Mouse (Mus musculus): Measurements from ENCODE around the gene Cpt1a.

The Cpt1a gene

DNA sequence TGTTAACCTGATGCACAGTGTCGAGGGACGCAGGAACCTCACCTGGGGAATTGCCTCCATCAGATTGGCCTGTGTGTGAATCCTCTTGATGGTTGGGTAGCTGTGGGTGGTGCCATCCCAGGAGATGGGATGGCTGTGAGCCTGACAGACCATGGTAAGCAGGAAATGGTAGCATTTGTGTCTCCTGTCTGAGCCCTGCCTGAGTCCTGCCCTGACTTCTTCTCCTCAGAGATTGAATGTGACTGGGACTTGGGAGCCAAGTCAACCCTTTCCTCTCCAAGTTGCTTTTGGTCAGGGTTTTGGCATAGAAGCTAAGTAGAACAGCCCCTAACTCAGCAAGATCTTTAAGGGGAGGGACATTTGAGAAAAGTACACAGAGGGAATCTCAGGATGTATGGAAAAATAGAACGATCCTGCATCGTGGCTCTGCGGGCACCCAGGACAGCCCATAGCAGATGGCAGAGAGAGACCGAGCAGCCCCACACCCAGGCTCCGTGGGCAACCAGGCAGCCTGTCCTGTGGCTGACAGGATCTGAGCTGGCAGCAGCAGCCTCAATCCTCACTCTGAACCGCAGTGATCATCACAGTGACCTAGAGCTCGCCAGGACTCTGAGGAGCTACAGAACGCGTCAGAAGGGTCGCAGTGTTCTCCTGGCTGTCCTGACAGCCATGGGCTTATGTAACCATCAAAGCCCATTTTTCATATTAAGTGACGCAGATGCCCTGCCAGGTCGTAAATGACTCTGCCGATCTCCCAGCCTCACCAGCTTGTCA, 106.1 kb downstream of the Cpt1a start:
- DNase-seq (ENCODE audit: low spot score in 2 of 2) = no peak

DNA sequence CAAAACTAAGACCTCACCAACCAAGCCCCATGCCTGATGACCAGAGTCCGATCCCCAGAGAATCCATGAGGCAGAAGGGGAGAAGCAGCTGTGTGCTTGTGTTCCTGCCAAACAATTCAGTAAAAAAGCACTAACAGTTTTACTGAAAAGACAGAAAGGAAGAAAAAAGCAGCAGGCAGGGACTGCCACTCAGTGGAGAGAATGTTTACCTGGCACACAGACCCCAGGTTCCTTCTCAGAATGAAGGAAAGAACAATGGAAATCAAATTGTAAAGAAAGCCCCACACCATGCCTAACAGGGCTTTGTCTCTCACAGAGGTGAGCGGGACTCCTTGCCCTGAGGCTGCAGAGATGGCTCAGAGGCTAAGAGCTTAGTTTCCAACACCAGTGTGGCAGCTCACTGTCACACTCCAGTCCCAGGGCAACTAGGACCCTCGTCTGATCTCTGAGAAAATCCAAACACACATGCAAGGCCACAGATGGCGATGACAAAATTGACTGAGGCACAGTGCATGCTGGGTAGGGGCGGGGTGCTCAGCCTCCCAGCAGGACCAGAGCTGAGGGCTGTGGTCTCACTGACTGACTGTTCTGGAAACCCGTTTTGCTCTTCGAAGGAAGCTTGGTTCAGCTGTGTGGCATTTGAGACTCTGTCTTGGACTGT, 107.2 kb downstream of the Cpt1a start:
- no peak for DNase-seq (ENCODE audit: low spot score in 2 of 2)

DNA sequence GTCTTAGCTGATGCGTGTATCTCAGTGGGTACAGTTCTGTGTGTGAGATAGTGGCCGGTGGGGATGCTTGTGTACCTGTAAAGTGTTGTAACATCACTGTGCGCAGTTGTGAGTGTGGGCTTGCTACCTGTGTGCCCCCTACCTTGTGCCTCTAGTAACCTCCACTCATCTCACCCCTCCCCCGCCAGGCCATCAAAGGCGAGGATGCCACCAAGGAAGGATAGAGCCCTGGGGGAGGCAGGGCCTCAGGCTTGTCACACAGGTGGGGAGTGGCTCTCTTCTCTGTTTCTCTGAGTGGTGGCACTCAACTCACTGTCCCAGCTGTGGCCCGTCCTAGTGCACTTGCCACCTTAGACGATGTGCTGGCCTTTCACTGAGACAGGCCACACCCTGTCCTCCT, 108.9 kb downstream of the Cpt1a start:
- no peak for DNase-seq (ENCODE audit: low spot score in 2 of 2)

DNA sequence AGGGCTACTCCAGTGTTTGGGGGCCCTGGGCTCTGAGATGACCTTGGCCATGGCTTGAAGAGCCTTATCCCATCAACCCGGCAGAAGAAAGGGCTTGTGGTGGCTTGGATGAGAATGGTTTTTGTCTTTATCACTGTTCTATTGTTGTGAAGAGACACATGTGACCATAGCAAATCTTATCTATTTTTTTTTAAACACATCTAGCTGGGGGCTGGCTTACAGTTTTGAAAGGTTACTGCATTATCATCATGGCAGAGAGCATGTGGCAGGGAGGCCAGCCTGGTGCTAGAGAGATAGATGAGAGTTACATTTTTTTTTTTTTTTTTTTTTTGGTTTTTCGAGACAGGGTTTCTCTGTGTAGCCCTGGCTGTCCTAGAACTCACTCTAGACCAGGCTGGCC, 109.8 kb downstream of the Cpt1a start:
- DNase-seq (ENCODE audit: low spot score in 2 of 2) = no peak

DNA sequence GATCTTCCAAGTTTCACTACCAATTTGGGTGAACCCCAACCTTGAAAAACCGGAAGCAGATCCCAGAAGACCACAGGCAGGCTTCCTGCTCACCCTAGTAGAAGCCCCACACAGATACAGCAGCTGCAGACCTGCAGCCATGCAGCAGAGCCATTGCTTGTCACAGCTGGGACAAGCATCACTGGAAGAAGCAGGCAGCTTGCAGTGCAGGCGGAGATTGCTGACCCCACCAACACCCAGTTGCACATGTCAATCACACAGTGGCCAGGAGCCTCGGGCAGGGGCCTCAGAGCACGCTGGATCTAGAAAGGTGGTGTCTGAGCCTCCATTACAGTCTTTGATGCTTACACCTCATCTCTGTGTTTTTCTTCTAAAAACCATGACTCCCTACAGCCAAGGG, 112.0 kb downstream of the Cpt1a start:
- no peak for DNase-seq (ENCODE audit: low spot score in 2 of 2)

DNA sequence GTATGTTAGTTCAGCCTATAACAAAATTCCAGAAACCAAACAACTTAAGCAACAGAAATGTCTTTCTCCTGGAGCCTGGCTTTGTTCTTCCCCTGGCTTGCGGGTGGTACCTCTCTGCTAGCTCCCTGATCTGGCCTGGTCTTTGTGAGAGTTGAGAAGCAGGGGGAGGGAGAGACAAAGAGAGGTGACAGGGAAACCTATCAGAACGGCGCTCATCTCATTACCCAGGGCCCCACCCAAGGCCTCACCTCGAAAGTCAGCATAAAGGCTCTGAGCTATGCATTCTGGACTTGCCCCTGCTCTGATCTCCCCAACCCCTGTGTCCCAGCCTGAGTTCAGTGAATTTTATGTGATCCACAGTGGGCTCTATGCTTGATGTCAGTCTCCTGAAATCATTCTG, 112.5 kb downstream of the Cpt1a start:
- DNase-seq (ENCODE audit: low spot score in 2 of 2) = no peak

Measured in urinary bladder, postnatal 4 days (tissue).